Comparison of ENCODE assay signal across 9 mouse cellular contexts in the genomic region with DNA sequence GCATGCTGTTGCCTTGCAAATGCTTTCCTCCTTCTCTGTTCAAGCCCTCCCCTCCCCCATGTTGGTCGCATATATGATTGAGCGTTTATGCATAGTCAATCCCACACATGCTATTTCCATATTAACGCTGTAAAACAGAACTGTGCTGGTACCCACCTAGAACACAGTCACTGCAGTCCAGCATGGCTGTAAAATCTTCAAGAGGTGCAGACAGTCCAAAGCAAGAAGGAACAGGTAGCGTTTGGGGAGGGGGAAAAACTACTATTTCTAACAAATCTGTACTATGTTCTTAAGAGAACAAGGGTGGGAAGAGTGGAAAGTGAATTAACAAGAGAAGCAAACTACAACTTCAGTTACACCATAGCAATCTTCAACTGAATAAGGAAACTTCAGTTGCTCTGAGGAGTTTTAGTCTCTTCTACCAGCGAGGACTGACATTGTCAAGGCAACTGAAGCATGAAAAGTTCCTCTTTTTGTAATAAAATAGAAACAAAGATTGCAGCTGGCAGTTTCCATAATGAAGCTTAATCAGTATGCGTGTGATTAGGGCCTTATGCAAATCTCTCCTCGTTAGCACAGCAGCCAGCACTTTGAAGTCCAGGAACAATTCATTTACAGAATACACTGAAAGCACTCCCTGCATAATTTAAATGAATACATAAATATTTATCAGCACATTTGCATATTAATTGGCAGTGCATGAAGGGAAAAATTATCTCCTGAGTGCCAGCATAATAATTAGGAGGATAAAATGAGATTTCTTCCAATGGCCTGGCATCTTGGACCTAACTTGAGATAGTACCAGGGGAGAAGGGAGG.
DNase-seq lines count a peak whose midpoint lies in the region; ATAC-seq and TF ChIP-seq lines count a peak whose summit lies in the region.
"Had no signal": no experiment of that assay in that cellular context is flagged by ENCODE, and none has a peak within 500 bp of the region (broad histone marks: within the 10 kb centered on the region; RNA-seq: fewer than 3 reads in every experiment).

No protein-coding gene starts in this region.

- H3K36me3 ChIP-seq in forebrain, embryonic 13.5 days (ENCODE audit: poor library complexity, severe bottlenecking): no peaks in the 10 kb centered on the region
- peaks cover 5% of the 10 kb centered on the region for H3K36me3 ChIP-seq in heart, adult 2 months (ENCODE audit: control insufficient read depth, insufficient read depth, low read length)
- no peaks in the 10 kb centered on the region for H3K36me3 ChIP-seq in heart, embryonic 10.5 days

- no peak for TF ChIP-seq CTCF in heart, adult 2 months (IDR thresholded peaks at IDR 0.05)

- H3K9ac ChIP-seq in forebrain, embryonic 13.5 days: 0 out of 2 replicates have a peak overlapping the region, but pooled peaks have one; percentile 28
- H3K9ac ChIP-seq in heart, adult 2 months (ENCODE audit: low read depth, low read length): no peak overlapping the region

- intact Hi-C loops in heart, adult 2 months (cut with DNase I): no loop called here

- no peaks in the 10 kb centered on the region for H3K9me3 ChIP-seq in forebrain, embryonic 13.5 days (replicated peaks)
- H3K9me3 ChIP-seq in heart, embryonic 10.5 days: no peaks in the 10 kb centered on the region

- H3K4me1 ChIP-seq in forebrain, embryonic 13.5 days: peaks cover 48% of the 10 kb centered on the region
- H3K4me1 ChIP-seq in heart, adult 2 months (ENCODE audit: control insufficient read depth, insufficient read depth, low read length): no peaks in the 10 kb centered on the region
- peaks cover 9% of the 10 kb centered on the region for H3K4me1 ChIP-seq in heart, embryonic 10.5 days

- peak overlapping the region; percentile 57 for H3K4me2 ChIP-seq in forebrain, embryonic 13.5 days

- no peaks in the 10 kb centered on the region; the same call in none of the 2 replicates for H3K79me2 ChIP-seq in heart, adult 2 months (replicated peaks; ENCODE audit: control insufficient read depth, insufficient read depth, low read length)

- TF ChIP-seq EP300 in heart, adult 2 months (IDR thresholded peaks at IDR 0.05; ENCODE audit: insufficient read depth, low read depth, low read length): no peak

- no peak for TF ChIP-seq POLR2A in heart, adult 2 months (IDR thresholded peaks at IDR 0.05; ENCODE audit: insufficient read depth, low read depth, low read length)

- H3K27ac ChIP-seq in forebrain, embryonic 13.5 days: peak overlapping the region; percentile 96
- H3K27ac ChIP-seq in heart, adult 2 months: no peak overlapping the region
- no peak overlapping the region for H3K27ac ChIP-seq in heart, embryonic 10.5 days
- H3K27ac ChIP-seq: kidney, postnatal 0 days had no signal

- ATAC-seq in frontal cortex, adult (ENCODE audit: low TSS enrichment): peak; percentile 91
- ATAC-seq in forebrain, embryonic 13.5 days: peak; percentile 98

- H3K4me3 ChIP-seq in forebrain, embryonic 13.5 days: peak overlapping the region; percentile 34
- H3K4me3 ChIP-seq in heart, adult 2 months: no peak overlapping the region
- no peak overlapping the region for H3K4me3 ChIP-seq in heart, embryonic 10.5 days

- no peaks in the 10 kb centered on the region for H3K27me3 ChIP-seq in forebrain, embryonic 13.5 days
- H3K27me3 ChIP-seq in heart, adult 2 months (ENCODE audit: control insufficient read depth, insufficient read depth, low read length): no peaks in the 10 kb centered on the region
- no peaks in the 10 kb centered on the region for H3K27me3 ChIP-seq in heart, embryonic 10.5 days (ENCODE audit: insufficient read depth, poor library complexity, severe bottlenecking)

- WGBS in forebrain, embryonic 13.5 days: 10% methylated on average over 7 of the region's 7 CpGs
- WGBS in heart, adult 2 months: 84% methylated on average over 7 of the region's 7 CpGs
- WGBS in heart, embryonic 10.5 days: 70% methylated on average over 7 of the region's 7 CpGs

- no peak for DNase-seq in frontal cortex, postnatal 25 days (ENCODE audit: low spot score in 2 of 2)
- DNase-seq in left cerebral cortex, adult 9 months (ENCODE audit: low spot score in 2 of 2): peak; percentile 42 to 69
- DNase-seq in retina, embryonic 14.5 days (ENCODE audit: low spot score): peak; percentile 28
- no peak for DNase-seq in heart, adult 2 months
- DNase-seq in heart, embryonic 10.5 days (ENCODE audit: low spot score): no peak
- DNase-seq in thymus, postnatal 25 days: no peak

Comparison
In these comparisons a context has a peak if more than half of its experiments do, and no peak if none do; other contexts are left out.
1. DNase-seq: peak in left cerebral cortex, adult 9 months (2 of 2) and retina, embryonic 14.5 days (single experiment); none in frontal cortex, postnatal 25 days (0 of 2), heart, adult 2 months (0 of 2), heart, embryonic 10.5 days (single experiment) and thymus, postnatal 25 days (single experiment).